Mouse (Mus musculus) spleen, adult 2 months (tissue): ENCODE measurements around the gene Ap1s2.

Source experiments
- CTCF ChIP-seq: fragments of 200-500 bp; IDR thresholded peaks from 2 replicates; pipeline ENCODE4 v1.5.1; 2011; ENCODE audit warnings: mild to moderate bottlenecking, inconsistent platforms; ENCODE audit not compliant: insufficient read depth, insufficient read length, insufficient replicate concordance; ENCODE audit errors: extremely low read depth
- POLR2A ChIP-seq: fragments of 200-500 bp; IDR thresholded peaks from 2 replicates; pipeline ENCODE4 v1.6.1; 2011; ENCODE audit warnings: low read depth, low read length, inconsistent platforms

DNA sequence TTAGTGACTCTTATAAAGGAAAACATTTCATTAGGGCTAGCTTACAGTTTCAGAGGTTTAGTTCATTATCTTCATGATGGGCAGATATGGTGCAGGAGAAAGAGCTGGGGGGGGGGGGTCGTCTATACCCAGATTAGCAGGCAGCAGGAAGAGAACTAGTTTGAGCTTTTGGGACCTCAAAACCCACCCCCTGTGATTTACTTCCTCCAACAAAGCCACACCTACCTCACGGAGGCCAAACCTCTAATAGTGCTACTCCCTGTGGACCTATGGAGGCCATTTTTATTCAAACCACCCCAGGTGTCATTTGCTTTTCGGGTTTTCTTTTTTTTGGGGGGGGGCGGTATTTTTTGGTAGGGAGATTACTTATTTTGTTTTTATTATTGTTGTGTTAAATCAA is 32.2 kb upstream of the Ap1s2 start:
- TF ChIP-seq CTCF (no peak), POLR2A (no peak)
